Mouse (Mus musculus) intestine, postnatal 0 days (tissue): ENCODE measurements around the gene Wdsub1. TPM values are rescaled to one million over a fixed set of nuclear protein-coding genes. Genes with fewer than 3 reads are reported as not detected.
"Not testable (repeated sequence)": the region's sequence is repeated elsewhere in the genome, so short reads cannot be mapped to it uniquely, and the experiment has no call there.

Experiments used
- ATAC-seq: fragments of 200-750 bp; cut with Nextera tagmentation; 2 replicates; pipeline ENCODE4 v1.8.0; 2017; ENCODE audit warnings: mild to moderate bottlenecking, moderate TSS enrichment, moderate library complexity
- H3K27ac ChIP-seq: fragments of 300-500 bp; sonication (generic); 2 replicates; pipeline ENCODE4 v1.5.1; 2014; ENCODE audit warnings: mild to moderate bottlenecking, low read depth, low read length, moderate library complexity
- H3K27me3 ChIP-seq: fragments of 300-500 bp; sonication (generic); replicated peaks from 2 replicates; pipeline ENCODE4 v1.6.1; 2014; ENCODE audit warnings: low read length, mixed read lengths; ENCODE audit not compliant: control insufficient read depth, insufficient read depth
- H3K36me3 ChIP-seq: fragments of 300-500 bp; sonication (generic); 2 replicates; pipeline ENCODE4 v1.6.1; 2014; ENCODE audit warnings: mild to moderate bottlenecking, moderate library complexity; ENCODE audit not compliant: control insufficient read depth, insufficient read depth
- H3K4me1 ChIP-seq: fragments of 300-500 bp; sonication (generic); replicated peaks from 2 replicates; pipeline ENCODE4 v1.6.1; 2014; ENCODE audit warnings: antibody characterized with exemption, low read length, mixed read lengths; ENCODE audit not compliant: control insufficient read depth, insufficient read depth
- H3K4me2 ChIP-seq: fragments of 300-500 bp; sonication (generic); replicated peaks from 2 replicates; pipeline ENCODE4 v1.6.1; 2014; ENCODE audit warnings: low read depth, mild to moderate bottlenecking, moderate library complexity
- H3K4me3 ChIP-seq: fragments of 300-500 bp; sonication (generic); 2 replicates; pipeline ENCODE4 v1.5.1; 2014; ENCODE audit warnings: low read depth, low read length
- H3K9ac ChIP-seq: fragments of 300-500 bp; sonication (generic); 2 replicates; pipeline ENCODE4 v1.6.1; 2014; ENCODE audit warnings: mild to moderate bottlenecking, low read depth, low read length
- H3K9me3 ChIP-seq: fragments of 300-500 bp; sonication (generic); 2 replicates; pipeline ENCODE4 v1.6.1; 2016; ENCODE audit warnings: mixed run types; ENCODE audit not compliant: control insufficient read depth
- CTCF ChIP-seq: sonication (generic); IDR thresholded peaks from 2 replicates; pipeline ENCODE4 v1.5.1; 2016; ENCODE audit warnings: low read depth, mild to moderate bottlenecking, control low read depth, antibody characterized with exemption, moderate library complexity
- WGBS: fragments of 180-500 bp; shearing (Covaris S2); extraction: QIAGEN DNeasy Blood & Tissue Kit; methylation state at CpG from one replicate; pipeline ENCODE4 v1.1.7; 2014; 5-methylcytosine and 5-hydroxymethylcytosine counted together
- polyA plus RNA-seq: library from polyadenylated mRNA; unstranded; fragments of >200 nt; fragmentation: Nextera tagmentation; extraction: Ambion mirVana; gene quantifications from 2 replicates; pipeline ENCODE4 v1.2.1, GENCODE M21; 2015

Wdsub1 gene
- polyA plus RNA-seq, 1 experiment from 2014 or later = 32.9 TPM

DNA sequence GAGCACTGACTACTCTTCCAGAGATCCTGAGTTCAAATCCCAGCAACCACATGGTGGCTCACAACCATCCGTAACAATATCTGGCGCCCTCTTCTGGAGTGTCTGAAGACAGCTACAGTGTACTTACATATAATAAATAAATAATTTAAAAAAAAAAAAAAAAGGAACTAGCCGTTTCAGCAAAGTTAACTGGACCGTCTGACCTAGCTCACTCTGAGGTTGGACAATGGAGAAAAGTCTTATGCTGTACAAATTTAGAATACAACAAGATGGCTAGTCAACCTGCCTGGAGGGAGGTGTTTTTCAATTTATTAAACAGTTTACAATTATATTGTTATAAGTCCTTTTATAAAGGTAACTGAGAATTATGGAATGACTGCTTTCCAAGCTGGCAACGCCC is 30.5 kb downstream of the Wdsub1 start:
- ATAC-seq = not testable (repeated sequence)

DNA sequence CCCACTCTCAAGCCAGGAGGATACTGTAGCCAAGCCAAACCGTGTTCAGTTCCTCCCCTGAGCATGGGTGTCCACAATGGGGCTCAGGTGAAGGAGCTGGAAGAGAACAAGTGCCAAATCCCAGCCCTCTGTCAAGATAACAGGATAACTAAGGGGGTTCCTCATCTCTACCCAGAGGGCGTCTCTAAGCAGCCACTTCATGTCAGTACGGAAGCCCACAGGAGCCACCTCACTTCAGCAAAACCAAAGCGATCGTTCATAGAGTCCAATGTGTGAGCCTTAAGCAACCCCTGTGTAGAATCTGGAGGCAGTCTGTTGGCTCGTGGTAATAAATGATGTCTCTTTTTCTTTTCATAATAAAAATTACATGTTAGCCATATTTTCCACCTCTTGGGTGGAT is 38.5 kb downstream of the Wdsub1 start:
- Histone ChIP-seq H3K4me3 (no peak overlapping the region), H3K4me1 (no peaks in the 10 kb centered on the region; the same call in 1 of the 2 replicates), H3K9ac (no peak overlapping the region), H3K4me2 (no peak overlapping the region), H3K27me3 (no peaks in the 10 kb centered on the region), H3K9me3 (no peaks in the 10 kb centered on the region), H3K36me3 (peaks cover 29% of the 10 kb centered on the region), H3K27ac (no peak overlapping the region)
- no peak for TF ChIP-seq CTCF
- WGBS = 95% methylated on average over 6 of the region's 6 CpGs
- ATAC-seq = no peak

More for the DNA sequence above, 30.5 kb downstream of the Wdsub1 start:
- H3K4me3 ChIP-seq, H3K27ac ChIP-seq, H3K4me2 ChIP-seq, H3K27me3 ChIP-seq, H3K9me3 ChIP-seq, H3K9ac ChIP-seq, H3K4me1 ChIP-seq: not testable (repeated sequence)
- whole genome bisulfite sequencing = 79% methylated on average over 3 of the region's 5 CpGs
- 0 out of 2 replicates have a peak, but pooled peaks have one; percentile 1 for TF ChIP-seq CTCF
- H3K36me3 ChIP-seq = peaks cover 19% of the 10 kb centered on the region

GRCm38 (mm10) chr2:59843156-59843555 is 39.2 kb downstream of the Wdsub1 start:
- no peak overlapping the region for H3K9ac ChIP-seq
- no peaks in the 10 kb centered on the region for H3K27me3 ChIP-seq
- H3K4me1 ChIP-seq = no peaks in the 10 kb centered on the region; the same call in 1 of the 2 replicates
- WGBS = 93% methylated on average over 21 of the region's 21 CpGs
- ATAC-seq = no peak
- no peaks in the 10 kb centered on the region for H3K9me3 ChIP-seq
- H3K4me3 ChIP-seq = no peak overlapping the region
- no peak overlapping the region for H3K4me2 ChIP-seq
- H3K27ac ChIP-seq = no peak overlapping the region
- no peak for TF ChIP-seq CTCF
- H3K36me3 ChIP-seq = peaks cover 29% of the 10 kb centered on the region

DNA sequence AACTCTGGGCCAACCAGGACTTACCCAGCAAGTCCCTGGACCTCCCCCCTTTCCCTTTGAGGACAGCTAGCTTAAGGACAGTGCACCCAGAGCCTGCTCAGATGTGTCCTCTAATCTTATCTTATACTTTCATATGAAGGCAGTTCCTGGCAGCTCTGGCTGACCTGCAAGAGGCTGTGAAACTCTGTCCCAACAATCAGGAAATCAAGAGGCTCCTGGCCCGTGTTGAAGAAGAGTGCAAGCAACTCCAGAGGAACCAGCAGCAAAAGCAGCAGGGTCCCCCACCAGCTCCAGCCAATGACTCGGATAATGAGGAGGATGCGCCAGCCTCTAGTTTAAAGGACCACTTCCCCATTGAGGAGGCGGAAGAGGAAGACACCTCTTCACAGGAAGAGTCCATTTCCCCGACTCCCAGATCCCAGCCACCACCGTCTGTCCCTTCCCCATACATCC is 39.8 kb downstream of the Wdsub1 start:
- Histone ChIP-seq H3K4me1 (no peaks in the 10 kb centered on the region; the same call in 1 of the 2 replicates), H3K4me3 (no peak overlapping the region), H3K4me2 (no peak overlapping the region), H3K9ac (no peak overlapping the region), H3K9me3 (no peaks in the 10 kb centered on the region), H3K36me3 (peaks cover 34% of the 10 kb centered on the region), H3K27ac (peak overlapping the region; percentile 71), H3K27me3 (no peaks in the 10 kb centered on the region)
- no peak for ATAC-seq
- TF ChIP-seq CTCF = no peak
- WGBS = 76% methylated on average over 6 of the region's 6 CpGs

GRCm38 (mm10) chr2:59841944-59842343 is 40.4 kb downstream of the Wdsub1 start:
- ATAC-seq = peak; percentile 61; the same call in 1 of the 2 replicates
- no peaks in the 10 kb centered on the region; the same call in 1 of the 2 replicates for H3K4me1 ChIP-seq

DNA sequence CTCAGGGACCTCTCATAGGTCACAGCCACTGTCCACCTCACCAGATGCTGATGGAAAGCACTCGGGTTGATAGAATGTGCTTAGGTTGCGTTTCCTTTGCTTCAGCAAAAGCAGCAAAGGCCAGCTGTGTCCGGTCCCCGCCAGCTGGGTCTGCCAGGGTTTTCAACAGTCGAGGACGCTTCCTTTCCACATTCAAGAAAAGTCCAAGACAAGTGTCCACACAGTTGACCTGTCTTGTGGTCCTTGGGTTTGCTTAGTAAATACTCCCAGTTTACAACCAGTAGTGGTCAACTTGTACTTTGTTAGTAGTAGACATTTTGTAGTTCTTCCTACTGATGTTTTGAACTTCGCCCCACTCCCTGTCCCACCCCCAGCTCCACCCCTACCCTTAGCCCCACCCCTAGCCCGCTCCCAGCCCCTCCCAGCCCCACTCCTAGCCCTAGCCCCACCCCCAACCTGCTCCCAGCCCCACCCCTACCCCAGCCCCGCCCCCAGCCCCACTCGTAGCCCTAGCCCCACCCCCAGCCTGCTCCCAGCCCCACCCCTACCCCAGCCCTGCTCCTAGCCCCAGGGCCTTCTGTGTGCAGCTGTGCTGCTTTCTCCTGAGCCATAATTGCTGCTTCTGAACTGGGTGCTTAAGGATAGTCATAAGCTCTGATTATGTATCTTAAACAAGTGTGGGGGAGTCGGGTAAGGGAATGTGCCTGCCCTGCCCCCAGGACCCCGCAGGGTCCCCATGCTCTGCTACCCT is 41.0 kb downstream of the Wdsub1 start:
- Histone ChIP-seq H3K4me1 (no peaks in the 10 kb centered on the region; the same call in 1 of the 2 replicates), H3K9ac (no peak overlapping the region), H3K27me3 (no peaks in the 10 kb centered on the region), H3K27ac (peak overlapping the region; percentile 71), H3K36me3 (peaks cover 46% of the 10 kb centered on the region), H3K9me3 (no peaks in the 10 kb centered on the region), H3K4me3 (no peak overlapping the region), H3K4me2 (no peak overlapping the region; the same call in 1 of the 2 replicates)
- ATAC-seq = peak; percentile 81
- TF ChIP-seq CTCF = no peak
- WGBS = 57% methylated on average over 10 of the region's 12 CpGs

More at GRCm38 (mm10) chr2:59841944-59842343, 40.4 kb downstream of the Wdsub1 start:
- Histone ChIP-seq H3K9ac (no peak overlapping the region), H3K27me3 (no peaks in the 10 kb centered on the region), H3K27ac (peak overlapping the region; percentile 71), H3K4me3 (no peak overlapping the region), H3K9me3 (no peaks in the 10 kb centered on the region), H3K4me2 (peak overlapping the region; percentile 1; the same call in 1 of the 2 replicates), H3K36me3 (peaks cover 40% of the 10 kb centered on the region)
- WGBS = 71% methylated on average over 11 of the region's 11 CpGs
- no peak for TF ChIP-seq CTCF
